Mouse (Mus musculus) heart, postnatal 4 days (tissue): ENCODE data around the gene Mthfr. TPM values are rescaled to one million over a fixed set of nuclear protein-coding genes. Genes with fewer than 3 reads are reported as not detected.

Source experiments
- DNase-seq: peaks from one replicate; pipeline ENCODE4 v3.0.0; 2021
- total RNA-seq, 2 experiments: library from RNA; stranded (reverse); gene quantifications; 2 replicates each; pipeline ENCODE4 v1.2.3; 2021

The Mthfr gene
- total RNA-seq = 10 to 100 TPM; 14.1 to 14.3 TPM

DNA sequence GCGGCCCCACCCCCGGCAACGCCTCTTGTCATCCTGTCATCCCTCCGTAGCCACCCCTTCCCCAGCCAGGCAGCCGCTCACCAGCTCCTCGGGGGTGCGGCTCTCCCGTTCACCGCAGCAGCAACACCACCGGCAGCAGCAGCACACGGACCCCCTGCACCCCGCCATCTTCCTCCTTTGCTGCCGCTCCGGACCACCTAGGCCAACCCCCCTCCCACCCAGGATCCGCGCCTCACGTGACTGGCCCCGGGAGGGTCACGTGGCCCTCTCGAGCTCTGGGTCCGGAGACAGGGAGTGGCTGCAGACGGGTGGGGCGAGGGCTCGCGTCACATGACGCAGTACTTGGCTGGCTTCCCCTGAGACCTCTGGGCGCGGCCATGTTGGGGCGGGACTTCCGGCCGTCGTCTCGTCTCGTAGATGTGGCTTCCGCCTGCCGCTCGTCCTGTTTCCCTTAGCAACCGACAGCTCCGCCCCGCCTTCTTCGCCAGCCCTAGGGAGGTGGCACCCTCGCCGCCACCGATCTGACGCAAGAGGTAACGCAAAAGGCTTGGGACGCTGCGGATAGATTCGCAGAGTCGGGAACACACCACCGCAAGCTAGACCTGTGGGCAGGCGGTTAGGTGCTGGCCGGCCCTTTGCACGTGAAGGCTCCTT, at the start of gene Mthfr, which contains the start of gene Clcn6:
Gene Mthfr (plus strand): TSS at position 478 of the 654 bp plus-strand sequence.
Gene Clcn6 (minus strand): TSS at position 222 of the 654 bp plus-strand sequence.
- peak; percentile 100 for DNase-seq

DNA sequence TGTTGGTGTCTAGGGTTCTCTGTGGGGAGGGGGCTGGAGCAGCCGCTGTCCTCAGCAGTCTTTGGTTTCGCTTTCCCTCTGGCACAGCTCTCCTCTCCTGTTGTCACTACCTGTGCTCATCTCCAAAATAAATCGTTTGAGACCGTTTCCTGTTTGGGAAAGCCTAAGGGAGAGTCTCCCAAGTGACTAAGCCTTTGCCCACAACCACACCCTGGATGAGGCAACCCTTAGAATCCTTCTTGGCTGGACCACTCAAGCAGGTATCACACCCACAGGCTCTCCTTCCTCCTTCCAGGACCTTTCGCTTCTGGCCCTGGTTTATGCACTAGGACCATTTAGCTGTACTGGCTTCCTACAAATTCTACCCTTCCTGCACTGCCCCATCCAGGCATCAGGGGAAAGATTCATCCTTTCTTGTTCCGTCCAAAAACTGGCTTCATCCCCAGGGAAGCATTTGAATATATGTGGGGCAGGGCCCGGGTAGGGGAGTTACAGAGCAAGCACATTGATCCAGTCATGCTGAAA, 45.2 kb upstream of the Mthfr start:
- no peak for DNase-seq

DNA sequence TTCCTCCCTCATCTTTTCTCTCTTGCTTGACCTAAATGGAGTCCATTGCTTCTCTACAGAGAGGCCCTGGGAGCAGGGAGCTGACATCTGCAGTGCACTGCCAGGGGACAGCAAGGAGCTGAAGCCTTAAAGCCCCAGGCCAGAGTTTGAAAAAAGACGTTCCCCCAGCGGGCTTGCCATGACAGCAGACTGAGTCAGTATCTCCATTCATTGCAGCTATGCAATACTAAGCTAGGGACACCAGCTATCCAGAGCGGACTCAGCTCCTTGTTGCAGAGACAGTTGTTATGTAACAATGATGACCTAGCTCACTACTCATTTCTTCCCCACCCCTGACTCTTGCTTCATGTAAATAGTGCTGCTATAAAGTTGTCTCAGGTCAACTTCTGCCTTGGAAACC, 43.6 kb upstream of the Mthfr start:
- no peak for DNase-seq

DNA sequence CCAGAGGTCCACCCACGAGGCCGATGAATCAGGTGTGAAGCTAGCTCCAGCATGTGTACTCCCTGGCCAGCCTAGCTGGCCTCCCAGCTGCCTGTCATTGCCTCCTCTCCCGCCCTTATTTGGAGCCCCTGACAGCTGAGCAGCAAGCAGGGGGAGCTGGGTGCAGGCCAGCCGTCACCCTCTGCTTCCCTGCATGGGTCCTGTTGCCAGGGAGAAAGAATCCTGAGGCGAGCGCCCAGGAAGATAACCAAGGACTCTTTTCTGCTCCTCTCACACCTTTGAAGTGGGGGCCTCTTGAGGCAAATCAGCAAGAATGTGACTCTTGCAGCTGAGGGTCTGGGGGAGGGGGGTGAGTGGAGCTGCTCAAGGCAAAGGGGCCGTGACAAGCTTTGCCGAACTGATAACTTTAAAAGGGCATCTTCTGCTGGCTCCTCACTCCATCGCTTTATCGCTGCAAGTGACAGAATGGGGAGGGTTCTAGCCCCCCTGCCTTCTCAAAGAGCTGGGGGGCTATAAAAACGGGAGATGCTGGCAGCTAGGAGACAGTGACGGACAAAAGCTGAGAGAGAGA, 38.6 kb upstream of the Mthfr start, which contains the start of gene Nppa:
Gene Nppa (plus strand): TSS at position 521 of the 571 bp plus-strand sequence.
- peak; percentile 62 for DNase-seq

DNA sequence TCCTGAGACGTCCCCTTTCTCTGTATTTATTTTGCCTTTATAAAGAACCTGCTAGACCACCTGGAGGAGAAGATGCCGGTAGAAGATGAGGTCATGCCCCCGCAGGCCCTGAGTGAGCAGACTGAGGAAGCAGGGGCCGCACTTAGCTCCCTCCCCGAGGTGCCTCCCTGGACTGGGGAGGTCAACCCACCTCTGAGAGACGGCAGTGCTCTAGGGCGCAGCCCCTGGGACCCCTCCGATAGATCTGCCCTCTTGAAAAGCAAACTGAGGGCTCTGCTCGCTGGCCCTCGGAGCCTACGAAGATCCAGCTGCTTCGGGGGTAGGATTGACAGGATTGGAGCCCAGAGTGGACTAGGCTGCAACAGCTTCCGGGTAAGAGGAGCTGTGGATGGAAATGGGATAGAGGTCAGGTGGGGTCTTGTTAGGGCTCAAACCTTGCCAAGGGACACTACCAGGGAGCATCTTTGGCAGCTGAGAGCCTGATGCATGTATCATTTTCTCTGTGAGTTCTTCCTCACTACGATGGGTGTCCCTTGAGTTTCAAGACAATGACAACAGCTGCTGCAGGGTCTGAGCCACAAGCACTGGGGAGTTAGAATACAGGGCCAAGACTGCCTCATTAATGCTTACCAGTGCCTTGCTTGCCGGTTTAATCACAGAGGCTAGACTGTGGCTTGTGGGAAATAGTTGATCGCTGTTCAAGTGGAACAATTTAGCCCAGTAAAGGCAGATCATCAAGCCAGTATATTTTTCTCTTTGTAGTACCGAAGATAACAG, 37.7 kb upstream of the Mthfr start:
- no peak for DNase-seq

DNA sequence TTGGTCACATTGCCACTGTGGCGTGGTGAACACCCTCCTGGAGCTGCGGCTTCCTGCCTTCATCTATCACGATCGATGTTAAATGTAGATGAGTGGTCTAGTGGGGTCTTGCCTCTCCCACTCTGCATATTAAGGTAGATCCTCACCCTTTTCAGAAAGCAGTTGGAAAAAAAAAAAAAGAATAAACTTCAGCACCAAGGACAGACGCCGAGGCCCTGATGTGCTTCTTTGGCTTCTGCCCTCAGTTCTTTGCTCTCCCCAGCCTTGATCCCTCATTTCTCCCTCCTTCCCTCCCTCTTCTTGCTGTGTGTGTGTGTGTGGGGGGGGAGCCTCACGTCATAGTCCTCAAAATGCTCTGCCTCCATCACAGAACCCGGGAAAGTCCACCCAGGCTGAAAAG, 37.0 kb upstream of the Mthfr start:
- no peak for DNase-seq

DNA sequence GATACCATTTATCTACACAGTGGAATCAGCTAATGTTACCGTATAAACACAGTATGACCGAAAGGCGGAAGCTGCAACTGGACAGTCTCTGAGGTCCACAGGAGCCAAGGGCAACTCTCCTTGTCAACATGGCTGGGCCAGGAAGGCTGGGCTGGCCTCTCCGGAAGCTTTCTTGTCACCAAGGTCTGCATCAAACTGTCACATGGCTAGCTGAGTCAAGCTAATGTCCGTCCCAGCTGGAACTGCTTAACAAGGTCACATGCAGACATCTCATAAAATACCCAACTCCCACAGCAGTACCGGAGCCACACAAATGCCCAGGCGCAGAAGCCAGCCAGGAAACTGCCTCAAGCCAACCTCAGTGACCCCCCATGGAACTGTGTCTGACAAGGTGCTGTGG, 34.5 kb upstream of the Mthfr start:
- DNase-seq = no peak

DNA sequence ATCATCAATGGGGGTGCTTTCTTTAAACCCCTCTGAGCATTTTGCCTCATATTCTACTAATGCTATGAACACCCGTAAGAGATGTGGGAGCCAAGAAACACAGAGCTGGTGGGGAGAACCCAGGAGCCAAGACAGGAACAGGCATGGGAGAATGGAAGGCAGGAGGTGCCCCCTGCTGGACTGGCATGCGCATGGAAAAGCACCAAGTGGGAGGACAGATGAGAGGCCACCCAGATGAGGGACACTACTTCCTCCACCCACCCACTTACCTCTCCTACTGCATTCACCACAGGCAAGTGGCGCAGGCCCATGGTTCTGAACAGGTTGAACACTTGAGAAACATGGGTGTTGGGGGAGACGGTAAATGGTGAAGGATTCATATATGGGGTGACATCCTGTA, 30.5 kb upstream of the Mthfr start:
- DNase-seq = peak; percentile 81

DNA sequence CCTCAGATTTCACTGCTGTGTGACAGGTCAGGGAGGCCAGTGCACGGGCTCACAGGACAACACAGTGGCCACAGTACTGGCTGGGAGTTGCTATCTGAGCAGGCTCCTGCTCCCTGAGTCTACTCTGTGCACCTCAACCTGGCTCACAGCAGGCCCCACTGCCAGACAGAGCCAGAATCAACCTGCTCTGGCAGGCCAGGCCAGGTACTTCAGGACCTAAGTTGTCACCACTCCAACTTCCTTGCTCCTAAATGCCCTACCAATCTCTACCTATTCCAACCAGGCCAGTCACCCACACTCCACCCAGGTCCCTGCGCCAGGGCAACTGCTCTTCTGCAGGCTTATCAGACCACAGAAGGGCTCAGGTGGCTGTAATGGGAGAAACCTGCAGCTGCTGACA, 29.2 kb upstream of the Mthfr start:
- no peak for DNase-seq

DNA sequence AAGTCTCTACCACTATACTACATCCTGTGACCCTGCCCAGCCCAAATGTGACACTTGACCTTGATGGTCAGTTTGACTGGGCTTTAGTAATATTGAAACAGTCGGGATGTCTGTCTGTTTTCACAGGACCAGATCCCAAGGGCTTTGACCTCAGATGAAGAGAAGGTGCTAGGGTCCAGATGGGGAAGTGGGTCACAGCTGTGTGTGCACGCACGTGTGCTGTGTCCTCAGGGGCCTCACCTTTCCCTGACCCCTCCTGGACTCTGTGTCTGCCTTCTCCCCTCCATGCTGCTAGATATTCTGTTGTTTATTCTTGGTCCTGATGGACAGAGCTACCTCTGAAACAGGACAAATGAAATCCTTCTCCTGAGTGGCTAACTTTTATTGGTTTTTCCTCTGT, 27.5 kb upstream of the Mthfr start:
- DNase-seq = no peak

DNA sequence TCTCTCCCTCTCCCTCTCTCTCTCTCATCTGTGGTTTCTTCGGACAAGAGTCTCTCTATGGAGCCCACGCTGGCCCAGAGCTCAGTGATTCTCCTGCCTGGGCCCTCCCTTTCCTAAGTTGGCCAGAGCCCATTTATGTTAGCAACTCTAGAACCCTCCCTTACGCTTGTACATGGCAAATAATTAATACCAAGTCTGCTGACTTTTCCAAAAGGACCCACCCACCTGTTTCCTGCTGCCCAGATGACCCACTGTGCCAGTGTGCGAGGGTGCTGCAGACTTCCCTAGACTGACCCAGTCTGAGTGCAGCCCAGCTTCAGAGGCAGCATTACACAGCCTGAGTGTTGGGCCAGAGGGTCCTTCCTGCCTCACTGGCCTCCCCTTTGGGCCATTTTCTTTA, 26.7 kb upstream of the Mthfr start:
- DNase-seq = no peak

DNA sequence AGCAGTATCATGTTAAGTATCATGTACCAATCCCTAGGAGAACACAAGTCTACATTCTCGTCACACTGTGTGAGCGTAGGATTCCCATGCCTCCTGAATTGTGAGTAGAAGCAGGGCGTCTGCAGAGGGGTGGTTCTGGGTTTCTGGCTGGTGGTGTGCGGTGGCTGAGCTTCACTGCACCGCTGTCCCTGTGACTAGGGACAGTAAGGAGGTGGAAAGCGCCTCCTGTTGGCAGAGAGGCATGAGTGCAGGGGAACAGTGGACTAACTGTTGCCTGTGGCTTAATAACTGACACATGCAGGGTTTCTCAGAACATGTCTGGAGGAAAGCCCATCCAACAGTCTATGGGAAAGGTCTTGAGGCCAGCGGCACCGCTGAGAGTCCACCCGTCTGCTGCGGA, 23.5 kb upstream of the Mthfr start:
- peak; percentile 25 for DNase-seq

DNA sequence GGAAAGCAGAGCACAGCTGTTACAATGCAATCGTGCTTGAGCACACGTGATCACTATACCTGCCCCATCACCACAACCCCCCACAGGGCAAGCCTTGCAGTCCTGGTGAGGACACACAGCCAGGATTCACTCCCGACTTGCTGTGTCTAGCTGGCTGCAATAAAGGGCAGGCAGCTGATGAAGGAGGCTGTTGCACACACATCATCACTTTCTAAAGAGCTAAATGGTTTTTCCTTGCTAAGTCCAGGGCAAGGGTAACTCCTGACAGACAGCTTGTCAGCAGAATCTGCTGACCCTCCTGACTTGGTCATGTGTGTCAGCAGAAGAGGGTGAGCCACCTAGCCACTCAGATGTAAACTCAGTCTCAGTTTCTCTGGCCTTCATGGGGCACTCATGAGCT, 21.9 kb upstream of the Mthfr start:
- no peak for DNase-seq

DNA sequence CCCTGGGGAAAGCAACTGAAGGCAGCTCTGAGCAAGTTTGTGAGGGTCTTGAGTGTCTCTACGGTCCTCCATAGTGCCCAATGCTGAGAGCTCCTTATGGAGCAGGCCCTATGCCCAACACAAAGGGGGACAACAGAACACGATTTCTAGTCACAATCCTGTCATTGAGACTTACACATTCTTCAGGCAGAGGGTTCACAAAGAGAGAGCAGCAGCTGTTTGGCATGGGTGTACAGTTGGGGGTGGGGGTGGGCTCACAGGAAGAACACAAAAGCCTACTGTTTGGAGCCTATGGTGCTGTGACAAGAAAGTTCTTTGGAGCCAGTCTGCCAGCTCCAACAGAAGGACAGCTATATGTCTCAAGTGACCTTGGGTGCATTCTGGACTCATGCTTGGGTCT, 20.5 kb upstream of the Mthfr start:
- no peak for DNase-seq

DNA sequence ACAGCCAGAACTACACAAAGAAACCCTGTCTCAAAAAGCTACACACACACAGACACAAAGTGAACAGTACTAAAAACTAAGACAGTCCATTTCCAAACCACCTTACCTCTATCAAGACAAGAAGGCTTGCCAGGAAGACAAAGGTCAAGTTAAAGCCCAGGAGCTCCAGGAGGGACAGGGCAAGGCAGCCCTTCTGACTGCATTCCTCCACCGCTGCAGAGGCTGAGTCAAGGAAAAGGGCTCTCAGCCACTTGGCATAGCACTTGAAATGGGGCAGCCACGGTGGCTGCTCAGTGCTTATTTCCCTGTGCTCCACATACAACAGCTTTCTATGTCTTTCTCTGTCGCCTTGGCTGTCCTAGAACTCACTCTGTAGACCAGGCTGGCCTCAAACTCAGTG, 14.9 kb upstream of the Mthfr start:
- no peak for DNase-seq

DNA sequence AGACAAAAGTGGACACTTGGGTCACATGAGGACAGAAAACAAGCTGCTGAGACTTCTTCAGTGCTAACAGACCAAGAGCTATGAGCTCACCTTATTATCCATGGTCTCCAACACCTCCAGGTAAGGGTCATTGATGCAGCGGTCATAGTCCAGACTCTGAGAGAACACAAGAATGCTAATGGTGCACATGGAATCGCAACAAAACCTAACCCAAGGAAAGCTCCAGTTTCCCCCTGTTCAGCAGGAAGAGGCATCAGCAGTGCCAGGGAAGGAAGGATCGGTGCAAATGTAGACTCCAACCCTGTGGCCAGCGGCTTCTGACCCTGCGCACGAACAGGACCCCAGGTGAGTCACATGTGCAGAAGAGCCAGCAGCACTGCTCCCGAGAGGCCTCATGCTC, 9.6 kb upstream of the Mthfr start:
- no peak for DNase-seq

DNA sequence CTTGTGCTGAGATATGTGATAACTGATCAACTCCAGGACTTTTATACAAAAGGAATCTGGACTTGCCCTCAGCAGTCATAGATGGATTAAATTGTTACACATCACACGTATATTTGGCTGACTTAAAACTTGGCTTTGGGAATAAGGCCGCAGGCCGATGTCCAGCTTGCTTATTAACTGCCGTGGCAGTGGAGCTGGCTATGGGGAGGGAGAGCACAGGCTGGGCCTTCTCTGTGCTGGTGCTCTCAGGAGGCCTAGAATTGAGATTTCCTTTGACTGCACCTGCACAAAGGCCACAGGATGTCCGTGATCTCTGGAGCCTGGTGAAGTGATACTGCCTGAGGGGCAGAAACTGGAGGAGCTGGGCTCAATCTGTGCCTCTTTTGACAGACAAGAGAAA, 8.4 kb upstream of the Mthfr start:
- no peak for DNase-seq

DNA sequence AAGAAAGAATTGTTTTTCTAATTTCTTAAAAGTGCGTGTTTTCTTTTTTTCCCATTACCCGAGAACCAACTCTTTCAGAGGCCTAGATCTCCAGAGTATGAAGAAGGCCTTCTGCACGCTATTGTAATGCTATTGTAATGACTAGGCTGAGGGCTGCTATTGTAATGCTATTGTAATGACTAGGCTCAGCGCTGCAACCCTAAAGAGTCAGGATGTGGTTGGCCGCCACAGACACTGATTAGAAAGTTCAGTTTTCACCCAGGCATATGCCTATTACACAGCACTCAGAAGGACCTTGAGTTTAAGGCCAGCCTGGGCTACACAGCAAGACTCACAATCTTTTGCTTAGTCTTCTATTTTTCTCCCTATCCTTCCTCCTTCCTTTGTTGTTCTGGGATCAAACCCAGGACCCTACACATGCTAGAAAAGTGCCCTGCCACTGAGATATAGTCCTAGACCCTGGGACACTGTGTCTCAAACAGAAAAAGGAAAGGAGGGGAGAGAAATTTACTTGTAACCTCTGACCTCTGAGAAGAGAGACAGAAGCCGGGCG, 4.9 kb upstream of the Mthfr start:
- DNase-seq = no peak

DNA sequence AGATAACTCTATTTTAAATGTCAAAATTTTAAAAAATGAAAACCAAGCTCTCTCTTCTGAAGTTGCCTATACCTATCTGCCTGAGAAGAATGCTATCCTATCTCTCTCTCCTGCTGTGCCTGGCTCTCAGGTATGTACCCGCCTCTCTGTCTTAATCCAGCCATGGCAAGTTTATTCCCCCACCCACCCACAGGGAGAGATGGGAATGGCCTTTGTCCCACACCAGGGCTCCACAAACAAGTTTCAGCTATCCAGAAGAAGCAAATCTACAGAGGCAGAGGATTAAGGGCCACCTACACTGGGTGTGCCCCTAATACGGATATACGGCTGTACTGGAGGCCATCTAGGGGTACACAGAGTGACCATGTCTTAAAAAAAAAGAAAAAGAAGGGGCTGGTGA, 3.4 kb upstream of the Mthfr start:
- no peak for DNase-seq

DNA sequence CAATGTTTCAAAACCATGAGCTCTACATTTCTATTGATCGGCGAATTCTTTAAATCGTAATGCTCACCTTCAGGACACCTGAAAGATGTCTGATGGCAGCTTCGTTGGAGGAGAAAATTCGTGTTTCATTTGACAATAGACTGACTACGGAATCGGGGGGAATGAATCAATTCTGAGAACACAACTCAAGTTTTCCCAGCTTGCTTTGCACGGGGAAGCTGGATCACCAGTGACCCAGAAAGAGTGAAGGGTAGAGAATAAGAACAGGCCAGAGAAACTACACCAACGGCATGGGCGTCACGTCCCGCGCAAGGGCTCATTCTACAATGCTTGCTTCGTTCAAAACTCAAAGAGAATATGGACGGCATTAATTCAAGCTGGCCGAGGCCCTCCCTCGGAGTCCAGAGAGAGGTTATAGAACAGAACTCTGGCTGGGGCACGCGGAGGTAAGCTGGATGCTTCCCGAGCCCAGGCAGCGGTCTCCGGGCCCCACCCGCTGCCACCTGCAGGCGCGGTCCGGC, 738 bp upstream of the Mthfr start:
- DNase-seq = no peak

DNA sequence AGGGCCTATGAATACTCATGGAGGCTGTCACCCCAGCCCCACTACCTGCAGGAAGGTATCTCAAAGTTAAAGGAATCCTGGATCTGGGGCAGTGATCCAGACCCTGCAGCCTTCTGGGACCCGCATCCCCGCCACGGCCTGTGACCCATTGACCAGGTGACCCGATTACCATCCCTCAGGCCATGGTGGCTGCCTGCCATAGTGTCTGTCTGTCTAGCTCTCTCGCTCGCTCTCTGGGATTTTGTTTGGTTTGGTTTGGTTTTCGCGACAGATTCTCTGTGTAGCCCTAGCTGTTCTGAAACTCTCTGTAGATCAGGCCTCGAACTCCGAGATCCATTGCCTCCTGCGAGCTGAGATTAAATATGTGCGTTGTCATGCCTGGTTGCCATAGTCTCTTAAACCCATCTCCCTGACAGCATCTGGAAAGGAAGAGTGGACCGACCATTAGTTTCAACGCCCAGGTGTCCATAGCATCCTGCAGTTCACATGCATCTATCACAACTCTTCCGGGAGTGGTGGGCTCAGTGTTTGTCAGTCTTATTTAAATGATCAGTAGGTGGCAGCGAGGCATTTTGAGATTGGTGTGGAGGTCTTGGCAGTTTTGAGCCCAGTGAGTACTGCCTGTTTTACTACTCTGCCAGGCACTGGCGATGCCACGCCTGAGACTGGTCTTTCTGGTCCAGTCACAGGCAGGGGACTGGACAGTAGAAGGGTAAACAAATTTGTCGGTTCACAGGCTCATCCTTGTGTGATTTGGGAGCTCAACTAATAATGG, 564 bp downstream of the Mthfr start:
- DNase-seq = no peak
